Mouse (Mus musculus) T-helper 2 cell (primary cell): ENCODE results near the gene Pnpla7.
"Not testable (repeated sequence)": the region's sequence is repeated elsewhere in the genome, so short reads cannot be mapped to it uniquely, and the experiment has no call there.

Experiments used
- in situ Hi-C: fragments of 300-600 bp; cut with MboI, MseI; formaldehyde crosslinking; loops from one replicate; pipeline ENCODE4 v1.15.1; 2025; ENCODE audit warnings: high pct_unique_total_duplicates

Gene Pnpla7

DNA sequence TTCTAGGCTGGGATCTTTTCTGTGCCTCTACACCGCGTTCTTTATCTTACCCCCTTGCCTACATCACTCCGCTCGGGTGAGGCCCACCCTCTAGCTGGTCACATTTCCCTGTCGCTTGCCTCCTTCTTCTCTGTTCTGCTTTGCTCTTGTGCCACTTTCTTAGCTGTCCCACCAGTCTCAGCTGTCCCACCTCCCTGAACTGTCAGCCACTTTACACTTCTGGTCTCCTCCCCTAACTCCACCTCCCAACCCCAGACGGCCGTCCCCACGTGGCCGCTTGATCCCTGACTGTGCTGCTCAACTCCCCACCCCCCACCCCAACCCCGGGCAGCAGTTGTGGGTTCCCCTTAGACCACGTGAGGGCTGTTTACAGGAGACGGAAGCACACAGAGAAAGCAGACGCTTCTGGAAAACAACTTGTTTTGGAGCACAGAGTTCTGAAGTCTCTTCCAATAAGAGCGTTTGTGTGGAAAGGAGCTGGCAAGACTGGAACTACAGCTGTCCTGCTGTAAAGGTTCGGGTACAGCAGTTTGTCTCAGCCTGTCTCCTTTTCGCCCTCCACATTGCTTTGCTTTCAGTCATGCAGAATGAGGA is at the start of gene Pnpla7:
TSS of gene Pnpla7 (plus strand) at position 330 of the 594 bp plus-strand sequence.
- in situ Hi-C loops: no loop called here

DNA sequence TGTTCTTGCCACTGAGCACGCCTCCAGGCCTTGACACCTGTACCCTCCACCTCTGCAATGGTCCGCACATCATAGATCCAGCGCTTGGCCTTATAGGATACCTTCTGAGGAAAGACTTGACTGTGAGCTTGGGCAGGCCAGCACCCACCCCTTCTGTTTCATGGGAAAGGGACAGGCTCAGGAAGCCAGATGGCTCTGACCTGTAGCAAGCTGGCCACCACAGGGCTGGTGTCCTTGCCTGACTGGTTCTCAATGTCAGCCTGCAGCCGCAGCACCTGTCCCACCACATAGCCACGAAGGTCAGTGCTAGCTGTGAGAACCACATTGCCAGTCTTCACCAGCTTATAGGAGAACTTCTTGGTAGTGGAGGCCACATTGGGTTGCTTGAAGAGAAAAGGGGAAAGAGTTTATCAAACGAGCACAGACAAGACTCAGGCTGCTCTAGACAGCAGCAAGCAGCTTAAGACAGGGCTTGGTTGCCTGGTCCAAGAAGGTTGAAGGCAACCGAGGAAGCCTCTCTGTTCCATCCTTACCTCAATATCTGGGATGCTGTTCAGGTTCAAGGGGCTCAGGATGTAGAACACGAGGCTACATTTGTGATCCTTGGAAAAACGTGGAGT is 49.4 kb upstream of the Pnpla7 start:
- in situ Hi-C loops: no loop called here

DNA sequence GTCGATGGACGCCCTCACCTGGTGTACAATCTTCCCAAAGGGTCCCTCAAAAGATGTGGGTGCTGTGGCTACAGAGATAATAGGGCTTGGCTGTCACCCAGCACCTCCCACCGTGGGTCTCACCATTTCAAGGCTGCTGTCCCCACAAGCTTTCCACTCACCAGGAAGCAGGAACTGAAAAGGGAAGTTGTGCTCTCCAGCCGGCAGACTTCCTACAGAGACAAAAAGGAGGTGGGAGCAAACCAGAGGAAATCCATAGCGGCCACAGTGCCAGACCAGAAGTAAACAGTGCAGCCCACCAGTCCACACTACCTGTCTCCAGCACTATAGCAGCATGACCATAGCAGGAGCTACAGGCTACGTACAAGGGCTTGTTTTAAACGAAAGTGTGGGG is 48.9 kb upstream of the Pnpla7 start:
- in situ Hi-C loops: no loop called here

DNA sequence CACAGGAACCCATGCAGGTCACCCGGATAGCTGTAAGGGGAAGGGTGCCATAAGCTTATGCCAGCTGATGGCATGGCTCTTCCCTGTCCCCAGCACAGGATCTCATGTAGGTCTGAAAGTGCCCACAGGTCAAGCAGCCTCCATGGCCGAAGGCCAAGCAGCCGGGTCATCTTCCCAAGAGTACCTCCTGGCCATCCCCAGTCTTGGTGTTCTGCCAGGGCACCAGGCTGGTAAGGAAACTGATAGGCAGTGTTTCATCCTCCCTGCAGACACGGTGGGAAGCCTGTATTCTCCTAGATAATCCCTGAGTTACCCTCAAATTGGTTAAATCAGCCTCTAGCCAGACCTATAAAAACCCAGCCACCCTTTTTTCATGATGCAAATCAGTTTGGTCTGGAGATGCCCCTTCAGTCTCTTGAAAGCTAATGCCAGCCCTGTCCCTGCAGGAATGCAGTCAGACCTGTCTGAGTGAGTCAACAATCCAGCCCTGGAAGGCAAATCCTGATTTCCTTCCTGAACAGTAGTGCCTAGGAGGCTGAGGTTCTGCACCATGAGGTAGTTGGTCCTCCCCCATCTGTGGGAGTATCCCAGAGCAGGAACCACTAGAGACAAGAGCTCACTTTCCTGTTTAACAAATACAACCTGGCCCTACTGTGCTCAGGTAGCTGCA is 47.9 kb upstream of the Pnpla7 start:
- in situ Hi-C loops: no loop called here

DNA sequence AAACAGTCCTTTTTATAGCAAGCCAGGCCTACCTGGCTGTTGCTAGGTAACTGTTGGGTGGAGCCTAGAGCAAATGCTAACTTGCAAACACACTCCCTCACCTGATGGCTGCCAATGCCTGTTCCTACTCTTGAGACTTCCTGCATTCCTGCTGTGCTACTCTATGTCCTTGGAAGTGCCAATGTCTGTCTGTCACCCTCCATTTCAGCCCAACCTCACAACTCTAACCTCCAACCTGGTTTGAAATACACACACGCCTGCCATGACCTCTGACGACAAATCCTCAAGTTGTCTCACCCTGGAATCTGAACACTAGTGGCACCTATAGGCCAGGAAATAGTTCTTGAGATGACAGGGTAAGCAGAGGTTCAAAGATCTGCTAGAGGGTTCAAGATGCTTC is 46.7 kb upstream of the Pnpla7 start:
- in situ Hi-C loops: no loop called here

DNA sequence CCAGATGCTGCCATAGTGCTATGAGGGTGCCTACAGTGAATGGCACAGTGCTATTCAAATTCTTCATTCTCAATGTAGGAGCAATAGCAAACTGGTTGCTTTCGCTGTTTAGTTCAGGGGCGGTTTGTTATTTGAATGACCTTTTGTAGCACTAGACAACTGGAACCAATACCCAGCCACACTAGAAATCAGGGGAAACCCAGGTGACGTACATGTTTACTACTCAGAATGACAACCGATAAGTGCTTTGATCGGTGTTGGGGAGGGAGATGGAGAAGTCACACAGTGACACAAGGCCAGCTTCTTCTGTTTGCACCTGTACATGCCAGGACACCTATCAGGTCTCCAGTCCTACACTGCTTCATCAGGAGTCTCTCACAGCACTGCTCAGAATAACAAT is 46.2 kb upstream of the Pnpla7 start:
- in situ Hi-C loops: no loop called here

DNA sequence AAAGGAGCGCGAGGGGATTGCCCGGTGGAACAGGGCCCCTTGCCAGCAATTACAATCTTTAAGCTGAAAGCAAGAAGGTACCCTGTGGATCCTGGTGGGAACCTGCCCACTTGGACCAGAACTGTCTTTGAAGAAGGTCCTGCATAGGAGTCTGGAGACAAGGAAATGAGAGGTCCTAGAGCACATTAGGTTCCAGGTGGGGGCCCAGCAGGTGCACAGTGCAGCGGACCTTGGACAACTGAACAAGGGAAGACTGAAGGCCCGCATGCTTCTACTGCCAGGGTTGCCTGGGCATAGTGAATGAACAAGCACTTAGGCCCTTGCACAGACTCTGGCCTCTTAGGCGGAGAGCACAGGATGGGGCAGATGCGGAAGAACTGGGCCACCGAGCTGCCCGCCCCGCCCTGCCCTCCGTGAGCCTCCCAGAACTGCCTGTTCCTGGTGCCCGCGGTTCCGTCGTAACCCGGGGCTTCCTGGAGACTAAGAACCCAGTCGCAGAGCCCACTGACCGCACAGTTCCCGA is 41.3 kb upstream of the Pnpla7 start:
- in situ Hi-C loops: no loop called here

DNA sequence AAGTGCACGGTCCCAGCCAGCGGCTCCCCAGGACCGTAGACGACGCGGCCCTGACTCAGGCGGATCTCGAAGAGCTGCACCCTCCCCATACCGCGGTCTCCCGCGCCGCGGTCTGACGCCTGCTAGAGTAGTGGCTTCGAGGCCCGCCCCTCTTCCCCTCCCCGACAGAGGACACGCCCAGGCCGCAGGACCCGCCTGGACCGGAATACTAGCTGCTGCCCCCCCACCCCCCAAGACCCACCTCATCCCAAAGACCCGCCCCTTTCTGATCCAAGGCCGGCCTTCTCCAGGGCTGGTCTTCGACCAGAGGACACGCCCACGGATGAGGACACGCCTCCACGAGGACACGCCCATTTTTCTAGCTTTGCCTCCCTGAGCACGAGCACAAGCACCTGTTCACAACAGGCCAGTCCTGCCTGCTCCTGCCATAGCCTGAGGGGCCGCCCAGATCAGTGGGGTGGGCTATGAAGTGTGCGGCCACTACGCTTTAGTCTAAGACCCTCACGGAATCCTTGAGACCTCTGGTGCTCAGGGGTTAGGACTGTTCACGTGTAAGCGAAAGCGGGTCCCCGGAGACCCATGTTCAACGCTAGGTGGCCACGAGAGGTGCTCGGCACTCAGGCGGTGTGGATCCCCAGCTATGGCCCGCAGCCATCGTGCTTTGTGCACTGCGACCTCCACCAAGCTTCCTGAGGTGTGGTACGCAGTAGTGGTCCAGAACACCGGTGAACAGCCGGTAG is 40.6 kb upstream of the Pnpla7 start, which contains the start of gene Arrdc1:
TSS of gene Arrdc1 (minus strand) at position 196 of the 740 bp plus-strand sequence.
- in situ Hi-C loops: no loop called here

DNA sequence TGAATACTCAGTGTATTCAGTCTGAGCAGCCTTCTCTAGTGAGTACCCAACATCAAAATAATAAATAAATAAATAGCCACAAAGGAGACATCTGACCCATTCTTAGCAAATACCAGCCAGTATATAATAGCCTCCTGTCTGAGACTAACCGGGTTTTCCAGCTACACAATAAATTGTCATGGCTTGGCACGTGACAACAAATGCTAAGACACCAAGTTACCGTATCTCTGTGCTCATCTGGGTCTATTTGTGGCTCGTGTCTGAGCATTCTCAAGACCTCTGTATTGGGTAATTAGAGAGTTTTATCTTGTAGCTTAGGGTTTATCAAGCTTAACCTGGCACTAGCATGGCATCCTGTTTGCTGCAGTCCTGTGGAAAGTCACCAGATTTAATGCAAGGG is 33.7 kb upstream of the Pnpla7 start:
- in situ Hi-C loops: no loop called here

DNA sequence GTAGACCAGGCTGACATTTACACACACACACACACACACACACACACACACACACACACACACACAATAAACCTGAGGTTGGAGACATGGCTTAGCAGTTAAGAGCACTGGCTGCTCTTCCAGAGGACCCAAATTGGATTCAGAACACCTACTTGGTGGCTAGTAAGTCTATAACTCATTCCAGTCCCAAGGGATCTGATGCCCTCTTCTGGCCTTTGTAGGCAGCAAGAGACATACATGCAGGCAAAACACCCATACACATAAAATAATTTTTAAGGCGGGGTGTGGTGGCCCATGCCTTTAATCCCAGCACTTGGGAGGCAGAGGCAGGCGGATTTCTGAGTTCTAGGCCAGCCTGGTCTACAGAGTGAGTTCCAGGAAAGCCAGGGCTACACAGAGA is 31.5 kb upstream of the Pnpla7 start:
- in situ Hi-C loops: not testable (repeated sequence)

DNA sequence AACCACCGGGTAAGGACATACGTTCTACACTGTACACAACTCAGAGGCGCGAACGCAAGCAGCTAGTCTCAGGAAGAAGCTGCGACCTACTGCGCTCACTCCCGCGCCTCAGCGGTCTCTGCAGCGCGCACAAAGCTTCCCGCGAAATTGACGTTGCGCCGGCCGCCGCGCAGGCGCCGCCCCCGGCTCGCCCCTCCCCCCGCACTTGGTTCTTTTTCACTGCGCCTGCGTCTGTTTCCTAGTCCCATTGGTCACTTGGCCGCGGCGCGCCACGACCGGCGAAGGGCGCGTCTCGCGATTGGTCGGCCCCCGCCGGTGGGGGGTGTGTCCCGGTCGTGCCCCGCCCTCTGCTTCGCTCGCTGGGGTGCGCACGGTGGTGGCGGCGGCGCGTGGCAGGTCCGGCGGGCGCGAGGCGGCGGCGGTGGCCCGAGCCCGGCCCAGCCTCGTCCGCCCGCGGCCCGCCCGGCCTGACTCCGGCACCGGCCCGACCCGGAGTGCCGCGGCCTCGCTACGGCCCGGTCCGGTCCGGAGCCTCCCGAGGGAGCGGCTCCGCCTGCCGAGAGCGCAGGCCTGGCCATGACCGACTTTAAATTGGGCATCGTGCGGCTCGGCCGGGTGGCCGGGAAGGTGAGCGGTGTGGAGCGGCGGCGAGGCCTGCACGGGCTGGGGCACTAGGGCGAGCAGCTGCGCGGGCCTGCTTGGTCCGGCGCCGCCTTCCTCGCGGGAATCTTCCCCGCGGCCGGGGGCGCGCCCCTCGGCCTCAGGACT is 26.2 kb upstream of the Pnpla7 start, which contains the start of gene Zmynd19:
TSS of gene Zmynd19 (plus strand) at position 372 of the 768 bp plus-strand sequence.
- in situ Hi-C loops: no loop called here

DNA sequence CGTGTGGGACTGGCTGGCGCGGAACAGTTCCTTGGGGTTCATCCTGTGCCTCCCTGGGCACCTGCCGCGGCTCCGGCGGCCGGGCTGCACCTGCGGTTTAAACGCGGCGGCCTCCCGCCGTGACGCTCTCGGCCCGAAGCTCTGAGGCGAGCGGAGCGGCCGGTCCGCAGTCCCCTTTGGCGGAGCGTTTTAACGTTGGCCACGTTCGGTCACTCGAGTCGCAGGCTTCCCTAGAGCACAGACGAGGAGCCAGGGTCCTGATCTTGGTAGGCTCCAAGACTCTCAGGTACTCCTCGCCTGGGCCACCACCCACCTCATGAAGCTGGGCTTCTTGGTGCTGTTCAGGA is 25.7 kb upstream of the Pnpla7 start:
- in situ Hi-C loops: no loop called here

DNA sequence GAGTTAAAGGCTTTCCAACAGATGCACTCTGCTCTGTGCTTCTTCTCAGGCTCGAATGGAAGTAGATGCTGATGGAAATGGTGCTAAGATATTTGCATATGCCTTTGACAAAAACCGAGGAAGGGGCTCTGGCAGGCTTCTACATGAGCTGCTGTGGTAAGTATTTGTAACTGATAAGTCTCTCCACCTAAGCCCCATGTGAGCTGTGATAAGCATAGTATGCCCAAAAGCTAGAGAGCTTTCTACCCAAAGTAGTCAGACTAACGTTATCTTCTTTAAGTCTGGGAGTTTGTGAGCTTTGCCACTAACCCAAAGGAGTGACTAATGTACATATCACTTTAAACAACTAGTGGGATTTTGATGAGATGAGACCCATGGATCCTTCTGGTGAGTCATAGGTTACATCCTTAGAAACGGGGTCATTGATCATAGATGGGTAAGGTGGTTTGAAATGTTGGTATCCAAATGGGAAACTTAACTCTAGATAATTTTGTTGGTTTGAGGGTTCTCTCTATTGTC is 23.2 kb upstream of the Pnpla7 start:
- in situ Hi-C loops: no loop called here

DNA sequence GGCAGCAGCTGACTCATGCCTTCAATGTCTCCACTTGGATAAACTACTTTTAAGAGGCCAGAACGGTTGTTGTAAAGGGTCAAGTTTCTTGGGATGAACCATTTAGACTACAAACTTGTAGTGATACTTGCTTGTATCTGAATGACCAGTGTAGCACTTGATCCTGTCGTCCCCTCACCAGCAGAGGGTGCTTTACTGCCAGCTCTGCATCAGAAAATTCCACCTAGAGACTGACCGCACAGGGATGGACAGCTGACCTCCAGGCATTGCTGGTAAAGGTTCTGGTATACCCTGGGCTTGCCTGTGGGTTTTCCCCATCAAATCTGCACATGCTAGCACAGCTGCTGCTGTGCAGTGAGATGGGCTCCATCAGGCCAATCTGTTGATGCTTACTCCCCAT is 14.9 kb upstream of the Pnpla7 start:
- in situ Hi-C loops: no loop called here

DNA sequence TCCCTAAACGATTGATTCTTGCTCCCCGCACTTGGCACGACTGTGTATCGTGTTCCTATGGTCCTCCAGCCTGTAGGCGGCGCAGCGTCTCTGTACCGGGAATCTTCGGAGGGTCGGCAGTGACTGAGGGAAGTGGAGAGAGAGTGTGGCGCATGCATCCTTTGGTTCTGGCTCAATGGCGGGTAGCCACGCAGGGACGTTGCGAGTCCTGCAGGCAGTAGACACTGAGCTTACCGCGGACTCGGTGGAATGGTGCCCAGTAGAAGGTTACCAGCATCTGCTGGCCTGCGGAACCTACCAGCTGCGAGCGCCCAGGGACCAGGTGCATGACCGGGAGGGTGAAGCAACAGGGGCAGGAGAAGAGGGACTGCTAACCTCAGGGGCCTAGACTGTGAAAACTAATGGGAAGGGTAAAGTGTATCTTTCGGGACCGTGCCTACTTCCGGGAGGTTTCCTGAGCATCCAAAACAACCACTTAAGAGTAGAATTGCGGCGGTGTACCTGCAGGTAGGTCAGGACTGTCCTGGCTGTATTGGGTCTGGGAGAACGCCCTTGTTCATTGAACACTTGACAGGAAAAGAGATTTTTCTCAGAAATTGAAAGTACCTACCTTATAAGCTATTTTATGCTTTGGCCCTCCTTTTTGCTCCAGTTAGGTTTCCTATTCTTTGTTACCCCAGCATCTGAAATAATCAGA is 13.4 kb upstream of the Pnpla7 start, which contains the start of gene Dph7:
TSS of gene Dph7 (plus strand) at position 97 of the 697 bp plus-strand sequence.
- in situ Hi-C loops: no loop called here

DNA sequence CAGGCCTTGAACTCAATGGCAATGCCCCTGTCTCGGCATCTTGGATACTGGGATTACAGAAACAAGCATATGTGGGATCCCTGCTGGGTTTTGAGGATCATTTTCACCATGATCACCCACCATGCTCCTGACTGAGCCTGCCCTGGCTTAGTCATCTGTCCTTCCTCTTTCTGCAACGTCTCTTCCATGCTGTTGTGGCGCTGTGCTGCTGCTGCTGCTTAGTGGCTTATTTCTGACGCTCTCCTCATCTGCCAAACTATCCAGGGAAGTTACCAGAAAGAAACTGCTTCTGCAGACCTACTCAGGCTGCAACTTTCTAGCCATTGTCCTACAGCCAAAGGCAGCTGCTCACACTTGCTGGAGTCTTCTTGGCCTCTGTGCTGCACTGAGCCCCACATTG is 5.4 kb upstream of the Pnpla7 start:
- in situ Hi-C loops: no loop called here

DNA sequence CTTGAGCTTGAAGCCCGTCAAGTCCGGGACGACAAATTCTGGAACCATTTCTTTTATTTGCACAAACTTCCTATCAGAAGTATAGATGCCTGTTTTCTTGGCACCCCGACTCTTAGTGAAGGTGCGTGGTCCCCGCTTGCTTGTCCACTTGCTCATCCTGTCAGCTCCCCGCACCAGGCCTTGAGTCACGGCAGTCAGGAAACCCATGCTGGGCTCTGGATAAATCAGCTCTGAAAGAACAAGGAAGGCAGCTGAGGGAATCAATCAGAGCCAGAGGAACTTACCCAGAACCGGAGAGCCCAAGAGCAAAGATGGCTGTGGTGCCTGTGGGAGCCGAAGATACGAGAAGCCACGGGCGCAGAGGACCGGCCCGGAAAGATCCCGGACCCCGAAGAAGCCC is 1.4 kb upstream of the Pnpla7 start:
- in situ Hi-C loops: not testable (repeated sequence)

DNA sequence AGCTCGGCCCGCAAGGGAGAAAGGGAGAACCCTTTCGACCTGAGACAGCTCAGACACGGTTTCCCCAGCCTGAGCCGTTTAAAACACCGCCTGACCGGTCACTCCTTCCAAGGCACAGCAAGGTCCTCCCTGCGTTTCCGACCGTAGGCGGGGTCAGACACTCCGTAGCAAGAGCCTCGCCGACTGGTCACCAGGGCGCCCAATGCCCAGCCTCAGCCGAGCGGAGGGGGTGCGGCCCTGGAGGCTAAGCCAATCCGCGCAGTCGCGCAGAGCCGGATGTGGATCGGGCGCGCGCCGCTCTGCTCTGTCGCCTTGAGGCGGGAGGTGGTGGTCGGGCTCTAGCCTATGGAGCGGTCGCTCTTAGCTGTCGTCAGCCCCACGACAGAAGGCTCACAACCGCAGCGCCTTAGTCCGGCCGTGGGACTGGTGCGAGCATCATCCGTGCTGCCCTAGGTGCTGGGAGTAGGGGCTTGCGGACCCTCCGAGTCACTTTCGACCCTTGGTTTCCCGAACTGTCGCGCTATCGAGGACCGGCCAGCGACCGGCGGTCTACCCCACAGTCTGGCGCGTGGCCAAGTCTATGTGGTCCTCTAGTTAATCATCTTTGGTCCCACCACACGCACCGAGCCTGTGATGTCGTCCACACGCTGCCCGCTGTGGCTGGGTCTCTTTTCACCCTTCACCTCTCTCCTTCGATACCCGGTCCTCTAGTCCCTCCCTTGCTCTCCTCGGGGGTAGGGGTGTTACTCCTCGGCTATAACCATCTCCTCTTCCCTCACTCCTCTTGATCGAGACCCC is 728 bp upstream of the Pnpla7 start, which contains the start of gene Mrpl41:
TSS of gene Mrpl41 (minus strand) at position 193 of the 798 bp plus-strand sequence.
- in situ Hi-C loops: no loop called here

DNA sequence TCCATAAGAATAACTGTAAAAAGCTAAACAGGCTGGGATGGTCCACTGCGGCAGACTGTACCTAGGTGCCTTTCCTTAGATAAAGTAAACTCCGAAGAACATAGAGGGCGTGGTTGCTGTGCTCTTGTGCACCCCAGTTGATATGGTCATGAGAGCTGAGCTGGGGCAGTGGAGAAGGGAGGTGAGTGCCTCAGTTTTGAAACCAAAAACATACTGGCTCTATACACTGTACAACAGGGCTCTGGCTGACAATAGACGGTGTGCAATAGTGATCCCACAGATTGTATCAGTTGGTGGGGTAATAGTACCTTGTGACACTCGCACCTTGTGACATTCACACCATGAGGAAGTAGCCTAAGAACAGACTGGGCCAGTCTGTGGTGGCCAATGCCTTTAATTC is 1.1 kb downstream of the Pnpla7 start:
- in situ Hi-C loops: no loop called here

DNA sequence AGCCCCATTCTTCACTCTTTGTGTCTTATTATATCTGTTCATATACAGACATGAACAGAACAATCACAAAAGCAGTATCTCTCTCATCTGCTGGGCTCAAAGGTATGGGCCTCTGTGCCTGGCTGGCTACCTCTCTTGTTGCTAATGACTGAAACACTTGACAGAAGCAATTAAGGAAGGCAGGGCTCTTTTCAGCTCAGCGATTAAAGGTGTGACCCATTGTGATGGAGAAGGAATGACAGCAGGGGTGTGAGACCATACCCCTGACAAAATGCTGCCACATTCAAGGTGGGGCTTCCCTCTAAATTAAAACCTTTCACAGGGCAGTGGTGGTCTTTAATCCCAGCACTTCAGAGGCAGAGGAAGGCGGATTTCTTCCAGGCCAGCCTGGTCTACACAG is 11.9 kb downstream of the Pnpla7 start:
- in situ Hi-C loops: no loop called here
